Mouse (Mus musculus) right cerebral cortex, postnatal 36 days (tissue): Measurements from ENCODE around the gene Atf2.
A peak's percentile ranks its signal among the peaks of the same experiment; 100 is the strongest.

ENCODE experiments used
- DNase-seq, 2 experiments: peaks; one replicate each; pipeline ENCODE4 v3.0.0; 2022; ENCODE audit warnings: low spot score in 2 of 2, mixed read lengths in 1 of 2

Atf2 gene

DNA sequence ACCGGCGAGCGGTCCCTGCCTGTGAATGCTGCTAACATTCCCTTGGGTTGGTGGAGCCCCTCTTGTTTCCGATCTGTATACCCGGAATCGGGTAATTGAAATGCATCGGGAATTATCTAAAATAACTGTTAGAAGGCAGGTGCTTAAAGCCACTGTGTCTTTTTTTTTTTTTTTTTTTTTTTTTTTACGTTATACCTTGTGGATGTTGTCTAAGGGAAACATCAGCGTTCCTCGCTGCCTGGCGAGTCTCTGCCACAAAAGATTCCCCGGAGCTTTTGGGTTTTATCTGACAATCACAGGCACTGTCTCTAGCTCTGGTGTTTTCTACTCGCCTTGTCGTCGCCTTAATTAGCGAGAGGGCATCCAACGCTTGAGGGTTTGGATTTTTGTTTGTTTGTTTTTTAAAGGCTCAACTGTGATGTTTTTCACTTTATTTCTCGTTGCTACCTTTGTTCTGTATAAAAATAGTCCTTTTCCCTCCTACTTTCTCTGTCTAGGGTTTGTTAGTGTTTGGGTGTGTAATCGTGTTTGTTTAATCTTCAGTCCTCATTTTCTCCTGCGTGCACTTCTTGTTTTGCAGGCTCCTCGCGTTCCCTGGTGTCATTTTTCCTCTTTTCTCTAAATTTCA is 116.6 kb downstream of the Atf2 start:
- no peak for DNase-seq

DNA sequence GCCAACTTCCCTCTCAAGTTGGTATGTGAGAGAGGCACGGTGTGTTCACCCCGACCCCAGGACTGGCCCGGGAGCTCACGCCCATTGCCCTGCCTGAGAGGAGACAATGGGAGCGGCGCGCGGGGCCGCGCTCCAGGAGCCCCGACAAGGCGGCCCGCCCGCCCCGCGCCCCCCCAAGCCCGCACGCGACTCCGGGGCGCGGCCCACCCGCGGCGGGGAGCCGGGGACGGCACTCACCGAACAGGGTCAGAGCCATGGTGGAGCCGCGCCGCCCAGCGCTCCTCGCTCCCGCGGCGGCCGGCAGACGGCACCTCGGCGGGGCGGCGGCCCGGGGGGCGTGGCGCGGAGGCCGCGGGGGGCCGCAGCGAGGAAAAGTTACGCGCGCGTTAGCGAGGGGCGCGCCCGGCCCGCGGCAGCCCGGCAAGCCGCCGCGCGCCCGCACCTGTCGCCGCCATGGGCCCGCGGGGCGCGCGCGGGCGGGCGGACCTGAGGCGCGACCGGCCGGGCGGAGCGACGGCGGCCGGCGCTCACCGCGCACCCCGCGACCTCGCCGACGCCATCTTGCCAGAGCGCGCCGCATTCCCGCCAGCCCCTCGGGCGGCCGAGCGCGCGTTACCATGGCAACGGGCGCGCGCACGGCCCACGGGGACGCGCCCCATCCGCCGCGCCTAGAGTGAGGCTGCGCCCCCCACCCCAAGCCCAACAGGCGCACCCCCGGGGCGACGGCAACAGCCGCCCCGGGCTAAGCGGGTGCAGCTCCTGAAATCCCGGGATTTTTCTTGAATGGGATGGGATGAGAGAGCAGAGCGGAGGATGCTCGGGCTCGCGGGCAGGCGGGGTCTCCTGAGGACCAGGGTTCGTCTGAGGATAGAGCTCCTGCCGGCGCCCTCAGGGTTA is 117.4 kb downstream of the Atf2 start, which contains the start of gene Chn1:
Chn1 (minus strand) TSS at position 561 of the 897 bp plus-strand sequence.
- DNase-seq = peak; percentile 49 to 56

GRCm38 (mm10) chr2:73772945-73773344 is 119.5 kb downstream of the Atf2 start:
- DNase-seq = no peak

GRCm38 (mm10) chr2:73768669-73769068 is 123.8 kb downstream of the Atf2 start:
- DNase-seq = no peak
